Mouse (Mus musculus) embryonic fibroblast, embryonic 13.5 days (primary cell): Measurements from ENCODE around the gene Lhx8. TPM values are rescaled to one million over a fixed set of nuclear protein-coding genes. Genes with fewer than 3 reads are reported as not detected.

Experiments
- H3K27ac ChIP-seq: 2 replicates; pipeline ENCODE4 v1.5.1; 2012; ENCODE audit warnings: low read length, control low read depth, inconsistent platforms; ENCODE audit not compliant: insufficient read depth
- H3K4me1 ChIP-seq: 2 replicates; pipeline ENCODE4 v1.6.1; 2011; ENCODE audit warnings: low read length; ENCODE audit not compliant: control insufficient read depth, insufficient read depth
- H3K4me3 ChIP-seq: 2 replicates; pipeline ENCODE4 v1.5.1; 2011; ENCODE audit warnings: mild to moderate bottlenecking, control low read depth, low read length; ENCODE audit not compliant: insufficient read depth
- CTCF ChIP-seq: IDR thresholded peaks from 2 replicates; pipeline ENCODE4 v1.5.1; 2011; ENCODE audit warnings: mild to moderate bottlenecking, control low read depth, low read length, moderate library complexity, borderline replicate concordance; ENCODE audit not compliant: insufficient read depth
- POLR2A ChIP-seq: IDR thresholded peaks from 2 replicates; pipeline ENCODE4 v1.6.1; 2011; ENCODE audit warnings: low read depth, mild to moderate bottlenecking, control low read depth, low read length, moderate library complexity
- polyA plus RNA-seq: library from polyadenylated mRNA; stranded (reverse); fragments of >200 nt; gene quantifications from 2 replicates; pipeline ENCODE4 v1.2.4, GENCODE M21; 2011; ENCODE audit warnings: low read depth; ENCODE audit not compliant: missing spikeins, insufficient read length

The Lhx8 gene
- polyA plus RNA-seq, 1 experiment = 7.8 TPM

GRCm38 (mm10) chr3:154333401-154333999 lies 3.0 kb upstream of the Lhx8 start:
- H3K4me3 ChIP-seq = 0 out of 2 replicates have a peak overlapping the region, but pooled peaks have one; percentile 4
- H3K4me1 ChIP-seq = no peaks in the 10 kb centered on the region
- no peak overlapping the region for H3K27ac ChIP-seq
- TF ChIP-seq CTCF (no peak), POLR2A (no peak)

GRCm38 (mm10) chr3:154332941-154333340 lies 2.5 kb upstream of the Lhx8 start:
- TF ChIP-seq POLR2A (no peak), CTCF (no peak)
- Histone ChIP-seq H3K4me3 (0 out of 2 replicates have a peak overlapping the region, but pooled peaks have one; percentile 4), H3K27ac (no peak overlapping the region), H3K4me1 (no peaks in the 10 kb centered on the region)

- Histone ChIP-seq H3K4me3 (peak overlapping the region; percentile 31), H3K27ac (no peak overlapping the region; the same call in 1 of the 2 replicates), H3K4me1 (no peaks in the 10 kb centered on the region)
- TF ChIP-seq POLR2A = no peak
- no peak for TF ChIP-seq CTCF
Observed at GRCm38 (mm10) chr3:154332213-154332530, 1.7 kb upstream of the Lhx8 start.

GRCm38 (mm10) chr3:154331506-154332212 lies 1.2 kb upstream of the Lhx8 start:
- no peak overlapping the region for H3K27ac ChIP-seq
- TF ChIP-seq POLR2A = no peak
- TF ChIP-seq CTCF = no peak
- peak overlapping the region; percentile 31 for H3K4me3 ChIP-seq

GRCm38 (mm10) chr3:154331003-154331340 lies 513 bp upstream of the Lhx8 start:
- H3K4me3 ChIP-seq = peak overlapping the region; percentile 13
- H3K27ac ChIP-seq = no peak overlapping the region
- no peak for TF ChIP-seq POLR2A
- no peak for TF ChIP-seq CTCF
- H3K4me1 ChIP-seq = no peaks in the 10 kb centered on the region

More at GRCm38 (mm10) chr3:154331506-154332212, 1.2 kb upstream of the Lhx8 start:
- H3K4me1 ChIP-seq = no peaks in the 10 kb centered on the region

GRCm38 (mm10) chr3:154329323-154330180 lies 907 bp downstream of the Lhx8 start:
- no peak for TF ChIP-seq POLR2A
- TF ChIP-seq CTCF = no peak
- Histone ChIP-seq H3K27ac (no peak overlapping the region), H3K4me1 (no peaks in the 10 kb centered on the region), H3K4me3 (peak overlapping the region; percentile 13)

- no peak for TF ChIP-seq POLR2A
- TF ChIP-seq CTCF = no peak
- Histone ChIP-seq H3K4me1 (no peaks in the 10 kb centered on the region), H3K27ac (no peak overlapping the region), H3K4me3 (peak overlapping the region; percentile 13)
Observed at GRCm38 (mm10) chr3:154328721-154329322, 1.6 kb downstream of the Lhx8 start.

GRCm38 (mm10) chr3:154327883-154328720 lies 2.4 kb downstream of the Lhx8 start:
- TF ChIP-seq CTCF = no peak
- no peak for TF ChIP-seq POLR2A
- Histone ChIP-seq H3K4me3 (peak overlapping the region; percentile 2; the same call in 1 of the 2 replicates), H3K4me1 (no peaks in the 10 kb centered on the region), H3K27ac (no peak overlapping the region)
